Mouse (Mus musculus) spleen, adult 2 months (tissue): ENCODE data around the gene Cep112.

Source experiments
- CTCF ChIP-seq: fragments of 200-500 bp; IDR thresholded peaks from 2 replicates; pipeline ENCODE4 v1.5.1; 2011; ENCODE audit warnings: mild to moderate bottlenecking, inconsistent platforms; ENCODE audit not compliant: insufficient read depth, insufficient read length, insufficient replicate concordance; ENCODE audit errors: extremely low read depth
- POLR2A ChIP-seq: fragments of 200-500 bp; IDR thresholded peaks from 2 replicates; pipeline ENCODE4 v1.6.1; 2011; ENCODE audit warnings: low read depth, low read length, inconsistent platforms

DNA sequence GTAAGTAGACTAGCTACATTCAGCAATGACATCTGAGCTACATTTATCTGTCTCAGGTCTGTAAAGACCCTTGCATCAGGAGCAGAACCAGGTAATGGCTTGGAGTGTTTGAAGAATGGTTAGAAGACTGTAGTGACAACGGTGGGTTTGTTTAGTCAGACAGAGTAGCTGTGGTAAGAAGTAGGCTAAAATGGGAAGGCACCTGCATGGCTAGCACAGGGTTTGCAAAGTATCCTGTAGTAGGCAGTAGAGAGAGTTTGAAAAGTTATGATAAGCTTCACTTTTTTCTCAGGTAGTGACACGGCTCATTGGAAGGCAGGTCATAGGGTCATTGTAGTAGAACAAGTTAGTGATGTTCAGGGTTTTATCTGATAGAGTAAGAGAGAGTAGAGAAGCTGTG, 4.1 kb downstream of the Cep112 start:
- no peak for TF ChIP-seq POLR2A
- TF ChIP-seq CTCF = no peak
